Mouse (Mus musculus): ENCODE data around the gene Spata13. TPM values are rescaled to one million over a fixed set of nuclear protein-coding genes. Genes with fewer than 3 reads are reported as not detected.

The Spata13 gene
- polyA plus RNA-seq, 1 experiment from 2014 or later = 21.0 TPM

- no peak for ATAC-seq (ENCODE audit: insufficient number of reproducible peaks, low FRiP score)
- no peaks in the 10 kb centered on the region for H3K36me3 ChIP-seq
- WGBS = 66% methylated on average over 14 of the region's 14 CpGs
These were observed 60.6 kb downstream of the Spata13 start for GRCm38 (mm10) chr14:60694215-60694997.

DNA sequence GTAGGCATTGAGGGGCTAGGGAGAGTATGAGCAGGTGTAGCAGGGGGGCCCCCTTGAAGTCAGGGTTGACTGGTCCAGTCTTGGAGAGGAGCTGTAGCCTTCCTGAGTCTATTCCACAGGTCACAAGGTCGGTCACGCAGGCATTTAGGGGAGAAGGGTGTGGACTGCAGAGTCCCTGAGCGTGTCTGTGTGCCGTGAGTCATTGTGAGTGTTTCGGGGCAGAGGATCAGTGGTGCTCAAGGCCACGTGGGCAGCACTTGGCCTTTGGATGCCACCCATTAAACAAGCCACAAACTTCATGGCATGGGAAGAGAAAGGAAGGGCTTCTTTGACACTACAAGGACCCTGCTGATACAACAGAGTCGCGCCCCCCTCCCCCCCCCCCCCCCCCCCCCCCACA, 63.5 kb downstream of the Spata13 start:
- Histone ChIP-seq H3K27me3 (replicated peaks) (no peaks in the 10 kb centered on the region), H3K4me3 (no peak overlapping the region), H3K9me3 (replicated peaks) (no peaks in the 10 kb centered on the region), H3K36me3 (no peaks in the 10 kb centered on the region), H3K4me2 (no peak overlapping the region), H3K9ac (no peak overlapping the region), H3K27ac (ENCODE audit: poor library complexity, severe bottlenecking) (no peak overlapping the region), H3K4me1 (replicated peaks) (peaks cover 9% of the 10 kb centered on the region; the same call in 1 of the 2 replicates)
- 84% methylated on average over 6 of the region's 8 CpGs for WGBS
- no peak for ATAC-seq (ENCODE audit: insufficient number of reproducible peaks, low FRiP score)

More at GRCm38 (mm10) chr14:60694215-60694997, 60.6 kb downstream of the Spata13 start:
- Histone ChIP-seq H3K9me3 (replicated peaks) (no peaks in the 10 kb centered on the region), H3K9ac (no peak overlapping the region), H3K4me1 (replicated peaks) (peaks cover 9% of the 10 kb centered on the region; the same call in 1 of the 2 replicates), H3K27ac (ENCODE audit: poor library complexity, severe bottlenecking) (no peak overlapping the region), H3K27me3 (replicated peaks) (peaks cover 5% of the 10 kb centered on the region; the same call in 1 of the 2 replicates), H3K4me2 (no peak overlapping the region), H3K4me3 (no peak overlapping the region)

- Histone ChIP-seq H3K36me3 (no peaks in the 10 kb centered on the region), H3K4me1 (replicated peaks) (peaks cover 2% of the 10 kb centered on the region), H3K27ac (ENCODE audit: poor library complexity, severe bottlenecking) (no peak overlapping the region), H3K4me3 (no peak overlapping the region), H3K4me2 (no peak overlapping the region), H3K9ac (no peak overlapping the region), H3K27me3 (replicated peaks) (no peaks in the 10 kb centered on the region), H3K9me3 (replicated peaks) (no peaks in the 10 kb centered on the region)
- 82% methylated on average over 10 of the region's 10 CpGs for WGBS
- no peak for ATAC-seq (ENCODE audit: insufficient number of reproducible peaks, low FRiP score)
These were observed 65.2 kb downstream of the Spata13 start for GRCm38 (mm10) chr14:60698980-60699379.

GRCm38 (mm10) chr14:60702377-60703140, 68.8 kb downstream of the Spata13 start:
- ATAC-seq (ENCODE audit: insufficient number of reproducible peaks, low FRiP score) = no peak
- Histone ChIP-seq H3K36me3 (no peaks in the 10 kb centered on the region), H3K9me3 (replicated peaks) (no peaks in the 10 kb centered on the region), H3K27ac (ENCODE audit: poor library complexity, severe bottlenecking) (no peak overlapping the region), H3K4me1 (replicated peaks) (peaks cover 32% of the 10 kb centered on the region), H3K4me2 (no peak overlapping the region), H3K4me3 (no peak overlapping the region), H3K27me3 (replicated peaks) (no peaks in the 10 kb centered on the region), H3K9ac (no peak overlapping the region)
- 83% methylated on average over 10 of the region's 10 CpGs for WGBS

- H3K4me2 ChIP-seq = no peak overlapping the region
- ATAC-seq (ENCODE audit: insufficient number of reproducible peaks, low FRiP score) = 0 out of 2 replicates have a peak, but pooled peaks have one; percentile 24
- peak overlapping the region; percentile 59 for H3K27ac ChIP-seq (ENCODE audit: poor library complexity, severe bottlenecking)
- H3K36me3 ChIP-seq = no peaks in the 10 kb centered on the region
- no peak overlapping the region for H3K4me3 ChIP-seq
- no peak overlapping the region for H3K9ac ChIP-seq
- no peaks in the 10 kb centered on the region for H3K9me3 ChIP-seq (replicated peaks)
- H3K27me3 ChIP-seq (replicated peaks) = no peaks in the 10 kb centered on the region
- WGBS = 34% methylated on average over 6 of the region's 6 CpGs
- peaks cover 40% of the 10 kb centered on the region for H3K4me1 ChIP-seq (replicated peaks)
These were observed 70.7 kb downstream of the Spata13 start for GRCm38 (mm10) chr14:60704510-60704909.

DNA sequence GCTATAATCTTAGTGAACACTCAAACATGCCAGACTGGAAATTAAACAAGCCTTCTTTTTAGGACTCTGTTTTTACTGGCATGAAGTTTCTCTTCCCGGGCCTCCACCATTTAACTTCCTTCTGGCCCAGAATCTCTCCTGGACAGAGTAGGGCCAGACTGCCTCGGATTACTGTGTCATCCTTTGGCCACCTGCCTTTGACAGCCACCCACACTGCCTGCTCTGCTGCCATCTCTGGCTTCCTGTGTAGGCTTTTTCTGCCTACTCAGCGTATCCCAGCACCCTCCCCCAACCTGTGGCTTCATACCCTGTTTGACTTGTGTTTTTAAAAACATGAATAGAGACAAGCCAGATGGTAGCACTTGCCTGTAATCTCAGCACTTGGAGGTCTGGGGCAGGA, 71.2 kb downstream of the Spata13 start:
- Histone ChIP-seq H3K27me3 (replicated peaks) (no peaks in the 10 kb centered on the region), H3K4me2 (no peak overlapping the region), H3K4me3 (no peak overlapping the region), H3K27ac (ENCODE audit: poor library complexity, severe bottlenecking) (peak overlapping the region; percentile 59; the same call in 1 of the 2 replicates), H3K9ac (no peak overlapping the region), H3K9me3 (replicated peaks) (no peaks in the 10 kb centered on the region), H3K4me1 (replicated peaks) (peaks cover 40% of the 10 kb centered on the region), H3K36me3 (no peaks in the 10 kb centered on the region)
- 44% methylated on average over 3 of the region's 3 CpGs for WGBS
- ATAC-seq (ENCODE audit: insufficient number of reproducible peaks, low FRiP score) = peak; percentile 72

DNA sequence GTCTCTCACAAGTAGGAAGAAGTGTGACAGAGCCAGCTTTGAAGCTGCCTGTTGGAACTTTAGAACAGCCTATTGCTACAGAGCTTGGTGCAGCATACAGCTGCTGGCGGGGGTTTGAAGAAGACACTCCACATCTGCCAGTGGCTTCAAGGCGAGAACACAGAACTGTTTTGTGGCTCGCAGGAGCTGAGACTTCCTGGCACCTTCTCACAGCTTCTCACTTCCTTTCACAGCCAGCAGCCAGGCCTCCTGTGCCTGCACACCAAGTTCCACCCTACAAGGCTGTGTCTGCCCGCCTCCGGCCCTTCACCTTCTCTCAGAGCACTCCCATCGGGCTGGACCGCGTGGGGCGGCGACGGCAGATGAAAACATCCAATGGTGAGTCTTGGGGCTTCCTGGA, 75.4 kb downstream of the Spata13 start:
- ATAC-seq (ENCODE audit: insufficient number of reproducible peaks, low FRiP score) = no peak
- no peak overlapping the region for H3K27ac ChIP-seq (ENCODE audit: poor library complexity, severe bottlenecking)
- H3K4me1 ChIP-seq (replicated peaks) = peaks cover 36% of the 10 kb centered on the region
- WGBS = 41% methylated on average over 11 of the region's 11 CpGs
- H3K4me2 ChIP-seq = no peak overlapping the region
- H3K9ac ChIP-seq = 0 out of 2 replicates have a peak overlapping the region, but pooled peaks have one; percentile 13
- no peaks in the 10 kb centered on the region for H3K36me3 ChIP-seq
- no peak overlapping the region for H3K4me3 ChIP-seq
- no peaks in the 10 kb centered on the region for H3K9me3 ChIP-seq (replicated peaks)
- no peaks in the 10 kb centered on the region for H3K27me3 ChIP-seq (replicated peaks)

DNA sequence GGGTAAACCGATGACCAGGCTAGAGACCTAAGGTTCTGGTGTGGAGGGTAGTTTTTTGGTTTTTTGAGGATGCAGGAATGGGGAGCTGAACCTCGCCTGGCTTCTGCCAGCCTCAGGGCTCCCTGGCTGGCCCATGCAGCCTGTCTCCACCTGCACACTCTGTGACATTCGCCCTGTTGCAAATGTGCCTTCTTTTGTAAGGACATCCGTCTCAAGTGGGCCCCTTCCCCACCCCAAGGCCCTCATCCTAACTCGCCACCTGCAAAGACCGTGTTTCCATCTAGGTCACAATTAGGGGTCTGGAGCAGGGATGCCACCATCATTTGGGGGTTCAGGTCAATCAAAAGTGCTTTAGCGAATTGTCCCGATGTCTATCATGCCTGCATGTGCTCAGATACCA, 75.9 kb downstream of the Spata13 start:
- ATAC-seq (ENCODE audit: insufficient number of reproducible peaks, low FRiP score) = no peak
- Histone ChIP-seq H3K4me2 (no peak overlapping the region), H3K9ac (no peak overlapping the region), H3K4me1 (replicated peaks) (peaks cover 30% of the 10 kb centered on the region), H3K27me3 (replicated peaks) (no peaks in the 10 kb centered on the region), H3K27ac (ENCODE audit: poor library complexity, severe bottlenecking) (no peak overlapping the region), H3K4me3 (no peak overlapping the region), H3K36me3 (no peaks in the 10 kb centered on the region), H3K9me3 (replicated peaks) (no peaks in the 10 kb centered on the region)
- WGBS = 83% methylated on average over 8 of the region's 8 CpGs

- 87% methylated on average over 5 of the region's 5 CpGs for WGBS
- Histone ChIP-seq H3K36me3 (no peaks in the 10 kb centered on the region), H3K27ac (ENCODE audit: poor library complexity, severe bottlenecking) (no peak overlapping the region), H3K4me2 (no peak overlapping the region), H3K4me3 (no peak overlapping the region), H3K27me3 (replicated peaks) (no peaks in the 10 kb centered on the region), H3K9ac (no peak overlapping the region), H3K9me3 (replicated peaks) (no peaks in the 10 kb centered on the region), H3K4me1 (replicated peaks) (peaks cover 17% of the 10 kb centered on the region)
- no peak for ATAC-seq (ENCODE audit: insufficient number of reproducible peaks, low FRiP score)
These were observed 77.4 kb downstream of the Spata13 start for GRCm38 (mm10) chr14:60711161-60711560.

GRCm38 (mm10) chr14:60711590-60712288, 77.9 kb downstream of the Spata13 start:
- 0 out of 2 replicates have a peak overlapping the region, but pooled peaks have one; percentile 4 for H3K9ac ChIP-seq
- no peak overlapping the region for H3K27ac ChIP-seq (ENCODE audit: poor library complexity, severe bottlenecking)
- H3K27me3 ChIP-seq (replicated peaks) = no peaks in the 10 kb centered on the region
- WGBS = 72% methylated on average over 6 of the region's 6 CpGs
- no peaks in the 10 kb centered on the region for H3K9me3 ChIP-seq (replicated peaks)
- H3K4me3 ChIP-seq = no peak overlapping the region
- H3K4me1 ChIP-seq (replicated peaks) = peaks cover 13% of the 10 kb centered on the region
- H3K36me3 ChIP-seq = no peaks in the 10 kb centered on the region
- no peak overlapping the region for H3K4me2 ChIP-seq
- no peak for ATAC-seq (ENCODE audit: insufficient number of reproducible peaks, low FRiP score)
